Mouse (Mus musculus) CH12.LX (cell line): ENCODE results near the gene Rccd1. TPM values are rescaled to one million over a fixed set of nuclear protein-coding genes. Genes with fewer than 3 reads are reported as not detected.

Source experiments
- DNase-seq: peaks from one replicate; pipeline ENCODE4 v3.0.0-alpha.2; 2013; ENCODE audit errors: extremely low read depth
- H3K27ac ChIP-seq: 2 replicates; pipeline ENCODE4 v1.5.1; 2012; ENCODE audit warnings: low read depth, mild to moderate bottlenecking, control low read depth, moderate library complexity; ENCODE audit not compliant: insufficient read depth
- H3K27me3 ChIP-seq: replicated peaks from 2 replicates; pipeline ENCODE3; 2012; ENCODE audit warnings: inconsistent platforms
- H3K36me3 ChIP-seq, 2 experiments: replicated peaks in 1 of 2; 2 replicates each; pipeline versions ENCODE3 to v1.6.1; 2012; ENCODE audit warnings: inconsistent platforms in 1 of 2, low read length in 1 of 2, mild to moderate bottlenecking in 1 of 2, mixed read lengths in 1 of 2, moderate library complexity in 1 of 2; ENCODE audit not compliant: control insufficient read depth in 1 of 2, insufficient read depth in 1 of 2
- H3K4me1 ChIP-seq, 2 experiments: 2 replicates each; pipeline ENCODE4 v1.6.1; 2012; ENCODE audit warnings: inconsistent platforms in 1 of 2, moderate library complexity in 1 of 2; ENCODE audit not compliant: insufficient read depth in 2 of 2, control insufficient read depth in 1 of 2
- H3K4me2 ChIP-seq: 2 replicates; pipeline ENCODE4 v1.6.1; 2012; ENCODE audit warnings: low read depth, mild to moderate bottlenecking, control low read depth; ENCODE audit not compliant: poor library complexity, insufficient read depth, severe bottlenecking
- H3K4me3 ChIP-seq, 3 experiments: fragments of 150-350 bp in 1 of 3; sonication (generic) in 1 of 3; replicated peaks in 1 of 3; 2 replicates each; pipeline versions ENCODE3 to v1.5.1; 2011 to 2012; ENCODE audit warnings: low read depth in 2 of 3, low read length in 2 of 3, mild to moderate bottlenecking in 2 of 3, moderate library complexity in 2 of 3, control low read depth in 1 of 3, improper control_type of control experiment in 1 of 3, inconsistent platforms in 1 of 3, mixed read lengths in 1 of 3; ENCODE audit not compliant: poor library complexity in 1 of 3
- H3K79me2 ChIP-seq: replicated peaks from 2 replicates; pipeline ENCODE4 v1.6.1; 2012; ENCODE audit warnings: mild to moderate bottlenecking, moderate library complexity; ENCODE audit not compliant: control insufficient read depth, poor library complexity, insufficient read depth, severe bottlenecking; ENCODE audit errors: extremely low read depth
- H3K9ac ChIP-seq: 2 replicates; pipeline ENCODE4 v1.6.1; 2012; ENCODE audit warnings: low read depth, mild to moderate bottlenecking, control low read depth, moderate library complexity; ENCODE audit not compliant: insufficient read depth
- H3K9me3 ChIP-seq: replicated peaks from 2 replicates; pipeline ENCODE3; 2012; ENCODE audit warnings: low read length, inconsistent platforms, mixed read lengths
- CHD1 ChIP-seq: IDR thresholded peaks from 2 replicates; pipeline ENCODE4 v1.6.1; 2012; ENCODE audit warnings: low read depth, low read length, improper control_type of control experiment, inconsistent platforms
- CHD2 ChIP-seq: IDR thresholded peaks from 2 replicates; pipeline ENCODE4 v1.6.1; 2011; ENCODE audit warnings: low read length, improper control_type of control experiment
- E2F4 ChIP-seq: IDR thresholded peaks from 2 replicates; pipeline ENCODE4 v1.6.1; 2011; ENCODE audit warnings: low read depth, low read length, improper control_type of control experiment; ENCODE audit not compliant: insufficient replicate concordance
- ELF1 ChIP-seq: IDR thresholded peaks from 2 replicates; pipeline ENCODE4 v1.6.1; 2014; ENCODE audit warnings: low read depth, mild to moderate bottlenecking, inconsistent platforms, low read length, improper control_type of control experiment
- EP300 ChIP-seq: IDR thresholded peaks from 2 replicates; pipeline ENCODE4 v1.6.1; 2011; ENCODE audit warnings: low read length, improper control_type of control experiment
- IRF4 ChIP-seq: IDR thresholded peaks from 2 replicates; pipeline ENCODE4 v1.6.1; 2014; ENCODE audit warnings: low read depth, mild to moderate bottlenecking, inconsistent platforms, low read length, improper control_type of control experiment
- JUN ChIP-seq: IDR thresholded peaks from 2 replicates; pipeline ENCODE4 v1.6.1; 2011; ENCODE audit warnings: low read depth, mild to moderate bottlenecking, low read length, improper control_type of control experiment, moderate library complexity; ENCODE audit not compliant: insufficient read depth
- JUND ChIP-seq: conservative IDR thresholded peaks from 2 replicates; pipeline ENCODE4 v1.6.1; 2011; ENCODE audit warnings: low read depth, low read length, improper control_type of control experiment
- MAFK ChIP-seq: IDR thresholded peaks from 2 replicates; pipeline ENCODE4 v1.6.1; 2011; ENCODE audit warnings: low read length, improper control_type of control experiment; ENCODE audit not compliant: insufficient replicate concordance
- MAX ChIP-seq: IDR thresholded peaks from 2 replicates; pipeline ENCODE4 v1.6.1; 2011; ENCODE audit warnings: low read length, improper control_type of control experiment
- MEF2A ChIP-seq: IDR thresholded peaks from 2 replicates; pipeline ENCODE4 v1.6.1; 2014; ENCODE audit warnings: low read depth, mild to moderate bottlenecking, inconsistent platforms, low read length, improper control_type of control experiment, borderline replicate concordance
- MXI1 ChIP-seq: IDR thresholded peaks from 2 replicates; pipeline ENCODE4 v1.6.1; 2011; ENCODE audit warnings: mild to moderate bottlenecking, low read depth, low read length, improper control_type of control experiment
- MYC ChIP-seq: IDR thresholded peaks from 2 replicates; pipeline ENCODE4 v1.6.1; 2011; ENCODE audit warnings: low read depth, mild to moderate bottlenecking, improper control_type of control experiment, low read length
- NRF1 ChIP-seq: IDR thresholded peaks from 2 replicates; pipeline ENCODE4 v1.6.1; 2014; ENCODE audit warnings: low read depth, mild to moderate bottlenecking, inconsistent platforms, low read length, improper control_type of control experiment, moderate library complexity
- PAX5 ChIP-seq: IDR thresholded peaks from 2 replicates; pipeline ENCODE4 v1.6.1; 2012; ENCODE audit warnings: low read length, inconsistent platforms, mixed read lengths
- POLR2A ChIP-seq: IDR thresholded peaks from 2 replicates; pipeline ENCODE4 v1.6.1; 2011; ENCODE audit warnings: low read depth, mild to moderate bottlenecking, improper control_type of control experiment, low read length
- RAD21 ChIP-seq: IDR thresholded peaks from 2 replicates; pipeline ENCODE4 v1.6.1; 2011; ENCODE audit warnings: low read depth, mild to moderate bottlenecking, low read length, improper control_type of control experiment, moderate library complexity
- RCOR1 ChIP-seq: conservative IDR thresholded peaks from 2 replicates; pipeline ENCODE4 v1.6.1; 2012; ENCODE audit warnings: low read depth, mild to moderate bottlenecking, inconsistent platforms, low read length, improper control_type of control experiment
- SIN3A ChIP-seq: IDR thresholded peaks from 2 replicates; pipeline ENCODE4 v1.6.1; 2012; ENCODE audit warnings: low read length, improper control_type of control experiment, inconsistent platforms
- TBP ChIP-seq: conservative IDR thresholded peaks from 2 replicates; pipeline ENCODE4 v1.6.1; 2011; ENCODE audit warnings: low read depth, low read length, improper control_type of control experiment
- USF2 ChIP-seq: conservative IDR thresholded peaks from 2 replicates; pipeline ENCODE4 v1.6.1; 2011; ENCODE audit warnings: low read depth, low read length, improper control_type of control experiment
- ZC3H11A ChIP-seq: IDR thresholded peaks from 2 replicates; pipeline ENCODE4 v1.6.1; 2012; ENCODE audit warnings: low read depth, mild to moderate bottlenecking, inconsistent platforms, low read length, improper control_type of control experiment
- ZKSCAN1 ChIP-seq: IDR thresholded peaks from 2 replicates; pipeline ENCODE4 v1.6.1; 2012; ENCODE audit warnings: low read depth, inconsistent platforms, low read length, improper control_type of control experiment, borderline replicate concordance
- ZMIZ1 ChIP-seq: IDR thresholded peaks from 2 replicates; pipeline ENCODE4 v1.6.1; 2012; ENCODE audit warnings: low read depth, mild to moderate bottlenecking, inconsistent platforms, low read length, improper control_type of control experiment
- dilution Hi-C: fragments of 300-500 bp; cut with MboI; formaldehyde crosslinking; loops from 2 replicates; pipeline ENCODE4 v1.14.3; 2020; ENCODE audit warnings: low sequenced_read_pairs; ENCODE audit not compliant: extremely low pct_unique_long_range_greater_than_20kb, extremely low pct_ligation_motif_present
- in situ Hi-C: fragments of 300-500 bp; cut with MboI; formaldehyde crosslinking; loops from 3 replicates; pipeline ENCODE4 v1.14.3; 2019; ENCODE audit warnings: low sequenced_read_pairs, low pct_ligation_motif_present, low pct_unique_long_range_greater_than_20kb, mixed read lengths
- polyA plus RNA-seq: library from polyadenylated mRNA; unstranded; fragments of >175 nt; gene quantifications from 2 replicates; pipeline ENCODE4 v1.2.1, GENCODE M21; 2012; ENCODE audit warnings: low read depth; ENCODE audit not compliant: insufficient read length
- total RNA-seq, 2 experiments: library from RNA; depleted of rRNA; stranded (reverse); fragments of 300-350 nt in 1 of 2; fragments of >200 nt in 1 of 2; gene quantifications; 2 replicates each; pipeline ENCODE4 v1.2.3; 2012 to 2014

Rccd1 gene
- total and polyA plus RNA-seq, 3 experiments: 17.4 to 18.5 (median 18.3) TPM

- Histone ChIP-seq H3K9me3 (peaks cover under 1% of the 10 kb centered on the region), H3K36me3 (peaks cover 46 to 69% of the 10 kb centered on the region in 2 experiments), H3K4me2 (no peak overlapping the region), H3K79me2 (no peaks in the 10 kb centered on the region), H3K27ac (no peak overlapping the region), H3K4me3 (no peak overlapping the region), H3K27me3 (no peaks in the 10 kb centered on the region), H3K9ac (no peak overlapping the region), H3K4me1 (peaks cover 0 to 8% of the 10 kb centered on the region in 2 experiments; a peak in 1 of 4 replicates)
- no peak for TF ChIP-seq EP300
- TF ChIP-seq POLR2A: no peak
- TF ChIP-seq E2F4: no peak
- no peak for TF ChIP-seq ELF1
- no peak for TF ChIP-seq CHD2
- TF ChIP-seq TBP: no peak
- TF ChIP-seq MAX: no peak
- TF ChIP-seq RCOR1: no peak
- no peak for TF ChIP-seq ZMIZ1
- TF ChIP-seq SIN3A: no peak
- TF ChIP-seq MYC: no peak
- TF ChIP-seq CHD1: no peak
- TF ChIP-seq USF2: no peak
- no peak for TF ChIP-seq MXI1
- in situ Hi-C loops (no loop called here), dilution Hi-C loops (no loop called here)
- DNase-seq: no peak
These were observed 26.6 kb upstream of the Rccd1 start for GRCm38 (mm10) chr7:80350808-80351207.

GRCm38 (mm10) chr7:80347670-80348586 lies 23.7 kb upstream of the Rccd1 start:
- no peak for DNase-seq
- H3K79me2 ChIP-seq: no peaks in the 10 kb centered on the region
- dilution Hi-C loops (no loop called here), in situ Hi-C loops (no loop called here)
- H3K4me3 ChIP-seq: no peak overlapping the region
- H3K4me2 ChIP-seq: no peak overlapping the region
- peaks cover 5 to 16% of the 10 kb centered on the region in 2 experiments for H3K4me1 ChIP-seq
- peaks cover 30 to 50% of the 10 kb centered on the region in 2 experiments for H3K36me3 ChIP-seq
- TF ChIP-seq POLR2A (no peak), MXI1 (no peak), CHD1 (no peak), NRF1 (no peak), ZKSCAN1 (no peak), RCOR1 (no peak), EP300 (no peak), IRF4 (no peak), ZC3H11A (no peak), JUN (no peak), JUND (no peak), CHD2 (no peak), MAFK (no peak), E2F4 (no peak), MYC (no peak), RAD21 (no peak), PAX5 (no peak), MEF2A (no peak)
- no peak overlapping the region for H3K27ac ChIP-seq
- H3K27me3 ChIP-seq: no peaks in the 10 kb centered on the region
- peaks cover 6% of the 10 kb centered on the region for H3K9me3 ChIP-seq
- H3K9ac ChIP-seq: no peak overlapping the region
